Mouse (Mus musculus) left cerebral cortex, adult 11 months (tissue): ENCODE measurements around the gene Osbp.
A peak's percentile ranks its signal among the peaks of the same experiment; 100 is the strongest.
"Not testable (repeated sequence)": the region's sequence is repeated elsewhere in the genome, so short reads cannot be mapped to it uniquely, and the experiment has no call there.

Source experiments
- DNase-seq: peaks from one replicate; pipeline ENCODE4 v3.0.0; 2022; ENCODE audit warnings: low spot score

The Osbp gene

DNA sequence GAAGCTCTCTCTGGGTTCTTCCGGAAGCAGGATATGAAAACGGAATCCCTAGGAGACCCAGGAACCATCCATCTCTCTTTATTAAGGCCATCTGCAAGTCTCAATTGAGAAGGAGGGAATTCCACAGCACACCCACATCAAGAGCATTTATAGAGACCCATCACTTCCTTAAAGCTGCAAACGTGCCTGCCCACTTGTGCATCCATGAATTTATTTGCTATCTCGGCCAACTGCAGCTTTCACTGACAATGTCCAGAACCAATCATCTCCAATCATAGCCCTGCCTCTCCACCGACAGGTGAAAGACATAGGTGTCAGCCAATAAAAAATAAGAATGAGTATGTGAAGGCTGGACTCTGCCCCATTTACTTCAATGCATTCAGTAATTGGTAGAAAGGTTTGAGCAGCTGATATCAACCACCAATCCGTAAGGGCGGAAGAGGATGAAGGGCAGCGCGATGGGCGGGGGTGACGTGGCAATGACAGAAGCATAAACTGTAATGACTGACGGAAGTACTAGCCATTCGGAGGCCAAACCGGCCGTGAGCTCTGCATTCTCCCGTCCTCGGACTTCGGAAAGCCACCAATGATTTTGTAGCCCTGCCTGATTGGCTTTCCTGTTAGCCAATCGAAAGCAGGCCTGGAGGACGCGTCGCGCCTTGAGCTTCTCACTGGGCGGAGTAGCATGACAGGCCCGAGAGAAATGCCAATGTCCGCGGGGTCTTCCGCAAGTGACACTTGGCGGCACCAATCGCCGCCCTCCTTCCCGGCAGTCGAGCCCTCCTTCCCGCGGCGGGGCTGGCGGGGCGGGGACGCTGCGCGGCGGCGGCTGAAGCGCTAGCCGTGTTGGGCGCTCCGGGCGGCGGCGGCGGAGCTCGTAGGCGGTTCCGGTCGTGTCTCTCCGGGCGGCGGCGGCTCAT is at the start of gene Osbp:
Gene Osbp (plus strand): TSS at position 919 of the 920 bp plus-strand sequence.
- peak; percentile 100 for DNase-seq

DNA sequence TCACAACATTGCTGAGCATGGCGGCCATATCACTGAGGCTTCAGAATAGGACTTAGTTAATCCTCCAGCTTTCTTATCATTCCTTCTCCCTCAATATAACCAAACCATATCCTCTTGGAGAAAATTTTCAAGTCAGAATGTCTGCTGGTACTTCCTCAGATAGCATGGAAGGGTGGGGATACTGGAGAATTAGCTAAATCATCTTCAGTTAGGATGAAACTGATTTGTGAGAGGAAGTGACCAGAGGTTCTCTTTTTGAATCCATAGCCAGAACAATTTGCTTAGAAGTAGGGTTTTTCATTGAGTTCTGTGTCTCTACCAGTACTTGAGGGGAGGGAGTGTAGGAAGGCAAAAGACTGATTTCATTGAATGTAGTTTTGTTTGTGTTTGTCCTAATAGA is 43.7 kb upstream of the Osbp start:
- no peak for DNase-seq

GRCm38 (mm10) chr19:11922515-11922914 is 43.2 kb upstream of the Osbp start:
- not testable (repeated sequence) for DNase-seq

GRCm38 (mm10) chr19:11926380-11926779 is 39.4 kb upstream of the Osbp start:
- DNase-seq, result no peak

DNA sequence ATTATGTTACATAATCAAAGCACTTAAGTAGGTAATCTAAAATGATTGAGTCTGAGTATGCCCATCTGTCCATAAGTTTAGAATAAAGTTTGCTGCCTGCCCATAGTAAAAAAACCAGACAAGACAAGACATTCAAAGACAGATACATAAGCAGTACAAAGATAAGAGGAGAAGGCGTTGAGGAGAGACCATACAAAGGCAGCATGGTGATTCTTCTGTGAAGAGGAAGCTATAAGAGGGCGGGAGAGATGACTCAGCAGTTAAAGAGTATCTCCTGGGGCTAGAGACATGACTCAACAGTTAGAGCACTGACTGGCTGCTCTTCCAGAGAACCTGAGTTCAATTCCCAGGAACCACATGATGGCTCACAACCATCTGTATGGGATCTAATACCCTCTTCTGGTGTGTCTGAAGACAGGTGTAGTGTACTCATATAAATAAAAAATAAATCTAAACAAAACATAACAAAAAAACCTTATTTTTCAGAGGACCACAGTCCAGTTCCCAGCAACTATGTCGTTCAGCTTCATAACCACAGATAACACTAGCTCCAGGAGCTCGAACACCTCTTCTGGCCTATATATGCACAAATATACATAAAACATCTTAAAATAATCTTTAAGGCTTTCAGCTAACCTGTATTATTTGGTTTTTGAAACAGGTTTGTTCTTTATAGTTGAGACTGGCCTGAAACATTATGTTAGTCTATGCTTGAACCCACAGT is 37.6 kb upstream of the Osbp start:
- DNase-seq, result no peak

DNA sequence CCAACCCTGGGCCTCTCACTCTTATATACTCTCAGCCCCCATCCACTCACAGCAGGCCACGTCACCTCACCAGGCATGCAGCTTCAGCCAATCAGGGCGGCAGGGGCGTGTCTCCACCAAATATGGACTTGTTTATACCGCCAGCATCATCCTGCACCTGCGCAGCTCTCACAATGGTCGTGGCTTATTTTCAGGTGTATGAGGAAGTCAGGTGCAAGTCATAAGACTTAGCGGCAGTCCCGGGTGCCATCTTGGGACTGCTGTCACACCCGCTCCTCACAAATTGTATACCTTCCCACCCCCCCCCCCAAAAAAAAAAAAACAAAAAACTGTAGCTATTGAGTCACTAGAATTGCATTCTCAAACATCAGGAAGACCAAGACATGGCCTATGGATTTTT is 19.3 kb upstream of the Osbp start:
- DNase-seq, result not testable (repeated sequence)

DNA sequence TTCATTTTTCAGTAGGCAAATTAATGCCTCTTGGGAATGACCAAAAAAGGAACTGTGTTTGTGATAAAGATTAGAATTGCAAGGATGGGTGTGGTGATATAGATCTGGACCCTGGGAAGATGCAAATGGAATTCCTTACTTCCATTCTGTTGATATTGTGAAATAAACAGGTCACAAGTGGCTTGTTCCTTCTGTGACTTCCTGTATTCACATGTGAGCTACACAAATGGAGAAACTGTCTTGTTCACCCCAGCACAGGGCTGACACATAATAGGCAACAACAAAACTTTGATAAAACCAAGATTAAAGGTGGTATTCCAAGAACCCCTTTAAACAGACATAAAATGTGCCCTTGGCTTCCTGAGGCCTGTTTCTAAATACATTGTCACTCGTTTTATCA is 15.9 kb upstream of the Osbp start:
- no peak for DNase-seq

DNA sequence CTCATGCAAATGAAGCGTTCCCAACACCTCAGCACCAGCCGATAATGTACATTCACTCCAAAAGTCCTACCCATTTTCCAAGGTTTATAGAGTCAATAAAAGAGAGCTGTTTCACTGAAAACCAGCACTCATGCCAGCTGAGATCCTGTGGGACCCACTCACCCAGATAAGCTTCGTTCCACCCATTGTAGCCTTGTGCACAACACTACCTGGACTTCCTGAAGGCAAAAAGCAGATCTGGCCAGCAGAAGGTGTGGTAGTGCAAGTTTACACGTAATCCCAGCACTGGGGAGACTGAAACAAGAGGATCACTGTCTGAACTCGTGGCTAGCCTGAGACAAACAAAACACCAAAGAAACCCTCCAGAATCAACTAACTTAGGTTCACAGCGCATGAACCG is 15.0 kb upstream of the Osbp start:
- no peak for DNase-seq

GRCm38 (mm10) chr19:11954206-11954605 is 11.5 kb upstream of the Osbp start:
- DNase-seq, result no peak

DNA sequence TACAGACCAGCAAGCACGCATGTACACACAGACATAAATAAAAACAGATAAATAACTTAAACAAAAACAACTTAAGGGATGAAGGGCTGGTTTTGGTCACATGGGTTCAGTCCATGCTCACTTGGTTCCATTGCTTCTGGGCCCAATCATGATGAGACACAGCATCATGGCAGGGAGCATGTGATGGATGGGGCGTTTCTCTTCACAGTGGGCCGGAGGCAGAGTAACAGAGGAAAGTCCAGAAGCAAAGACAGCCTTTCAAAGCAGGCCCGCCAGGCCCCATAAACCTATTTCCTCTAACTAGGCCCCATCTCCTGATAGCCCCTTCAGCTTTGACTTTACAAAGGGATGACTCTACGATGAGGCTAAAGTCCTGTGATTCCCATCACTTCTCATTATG is 9.1 kb upstream of the Osbp start:
- DNase-seq, result no peak

DNA sequence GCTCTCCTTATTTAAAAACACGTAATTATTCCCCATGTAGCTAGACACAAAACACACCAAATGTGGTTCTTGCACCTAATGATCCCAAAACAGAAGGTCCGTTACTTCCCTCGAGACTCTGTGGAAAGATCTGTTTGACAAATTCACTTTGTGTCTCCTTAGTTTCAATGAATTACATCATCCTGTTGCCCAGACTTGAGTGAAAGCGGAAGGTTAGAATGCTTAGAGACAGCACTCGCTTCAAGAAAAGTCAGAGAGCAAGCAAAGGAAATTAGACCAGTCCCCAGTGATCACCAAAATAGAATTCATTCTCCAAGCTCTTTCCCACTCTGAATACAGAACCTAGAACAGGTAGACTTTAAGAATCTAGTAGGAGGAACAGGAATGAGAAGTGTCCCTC is 8.3 kb upstream of the Osbp start:
- no peak for DNase-seq

GRCm38 (mm10) chr19:11957846-11958245 is 7.9 kb upstream of the Osbp start:
- DNase-seq, result no peak

DNA sequence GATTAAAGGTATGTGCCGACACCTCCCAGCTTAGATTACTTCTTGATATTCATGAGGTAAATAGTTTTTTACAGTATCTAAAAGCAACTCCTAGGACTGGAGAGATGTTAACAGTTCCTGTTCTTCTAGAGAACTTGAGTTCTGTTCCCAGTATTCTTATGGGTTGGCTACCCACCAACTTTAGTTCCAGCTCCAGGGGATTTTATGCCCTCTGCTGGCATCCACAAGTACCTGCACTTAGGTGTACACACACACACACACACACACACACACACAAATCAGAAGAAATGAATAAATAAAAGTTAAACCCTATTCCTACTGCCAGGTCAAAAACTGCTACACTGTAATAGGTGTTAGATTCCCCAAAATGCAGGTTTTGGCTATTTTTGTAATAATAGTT is 1.5 kb upstream of the Osbp start:
- no peak for DNase-seq

DNA sequence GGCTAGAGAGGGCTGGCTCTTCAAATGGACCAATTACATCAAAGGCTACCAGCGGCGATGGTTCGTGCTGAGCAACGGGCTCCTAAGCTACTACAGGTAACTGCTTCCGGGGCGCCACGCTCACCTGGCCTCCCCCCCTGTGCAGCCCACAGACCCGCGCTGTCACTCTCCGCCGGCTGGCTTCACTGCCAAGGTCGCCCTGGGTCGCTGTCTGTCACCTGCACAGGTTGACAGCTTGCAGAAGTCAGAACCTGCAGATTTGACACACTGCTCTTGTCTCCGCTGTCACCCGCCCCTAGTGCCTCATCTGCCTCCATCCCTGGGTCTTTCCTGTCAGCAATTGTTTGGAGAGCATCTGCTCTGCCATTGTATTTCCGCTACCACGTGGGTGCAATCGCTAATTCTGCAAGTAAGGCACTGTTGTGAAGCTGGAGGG is 478 bp downstream of the Osbp start:
- peak; percentile 37 for DNase-seq

- no peak for DNase-seq
These were observed 3.7 kb downstream of the Osbp start for GRCm38 (mm10) chr19:11969155-11970050.

DNA sequence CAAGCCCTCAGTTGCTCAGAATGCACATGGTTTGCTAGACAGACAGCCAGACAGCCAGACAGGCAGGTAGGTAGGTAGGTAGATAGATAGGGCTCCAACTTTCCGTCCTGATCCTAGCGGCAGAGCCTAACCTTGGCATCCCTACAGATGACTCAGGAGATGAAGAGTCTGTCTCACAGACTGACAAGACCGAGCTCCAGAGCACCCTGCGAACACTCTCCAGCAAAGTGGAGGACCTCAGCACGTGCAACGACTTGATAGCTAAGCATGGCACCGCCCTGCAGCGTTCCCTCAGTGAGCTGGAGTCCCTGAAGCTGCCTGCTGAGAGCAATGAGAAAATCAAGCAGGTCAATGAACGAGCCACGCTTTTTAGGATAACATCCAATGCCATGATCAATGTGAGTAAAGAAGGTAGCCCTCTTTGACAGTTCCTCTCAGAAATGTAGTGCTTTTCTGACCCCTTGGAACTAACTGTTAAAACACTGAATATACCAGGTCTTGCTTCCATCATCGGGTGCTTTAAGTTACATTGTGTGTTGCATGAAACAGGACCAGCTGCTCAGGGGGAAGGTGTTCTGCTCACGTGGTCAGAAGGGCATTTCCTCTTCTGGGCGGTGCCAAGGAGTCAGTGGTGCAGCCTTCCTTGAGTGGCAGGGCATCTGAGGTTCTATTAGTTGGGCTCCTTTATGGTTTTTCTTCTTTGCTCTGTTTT is 7.9 kb downstream of the Osbp start:
- no peak for DNase-seq

DNA sequence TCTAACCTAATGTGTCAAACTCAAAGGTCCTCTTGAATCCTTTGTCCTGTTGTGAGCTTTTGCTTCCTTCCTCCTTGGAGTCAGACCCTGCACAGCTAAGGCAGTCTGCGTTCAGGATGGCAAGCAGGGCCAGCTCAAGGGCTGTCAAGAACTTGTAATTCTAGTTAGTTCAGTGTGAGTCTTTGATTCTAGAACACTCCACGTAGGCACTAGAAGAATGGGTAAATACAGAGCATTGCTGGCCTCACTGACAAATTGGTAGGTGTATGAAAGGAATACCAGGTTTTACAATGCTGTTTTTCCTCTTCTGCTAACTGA is 8.4 kb downstream of the Osbp start:
- DNase-seq, result no peak

DNA sequence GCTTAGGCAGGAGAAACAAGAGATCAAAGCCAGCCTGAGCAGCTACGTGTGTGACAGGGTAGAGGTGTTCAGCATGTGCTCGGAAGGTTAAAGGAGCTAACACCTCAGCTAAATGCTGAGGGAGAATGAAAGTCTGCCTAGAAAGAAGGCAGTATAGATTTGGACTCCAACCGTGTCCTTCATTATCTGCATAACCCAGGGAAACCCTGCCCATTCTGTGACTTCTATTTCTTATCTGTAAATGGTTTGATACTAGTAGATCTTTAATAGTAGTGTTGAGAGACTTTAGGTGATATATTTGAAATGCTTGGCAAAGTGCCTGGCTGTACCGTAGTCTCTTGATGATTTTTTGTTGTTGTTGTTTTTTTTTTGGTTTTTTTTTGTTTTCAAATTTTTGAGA is 9.9 kb downstream of the Osbp start:
- DNase-seq, result no peak

DNA sequence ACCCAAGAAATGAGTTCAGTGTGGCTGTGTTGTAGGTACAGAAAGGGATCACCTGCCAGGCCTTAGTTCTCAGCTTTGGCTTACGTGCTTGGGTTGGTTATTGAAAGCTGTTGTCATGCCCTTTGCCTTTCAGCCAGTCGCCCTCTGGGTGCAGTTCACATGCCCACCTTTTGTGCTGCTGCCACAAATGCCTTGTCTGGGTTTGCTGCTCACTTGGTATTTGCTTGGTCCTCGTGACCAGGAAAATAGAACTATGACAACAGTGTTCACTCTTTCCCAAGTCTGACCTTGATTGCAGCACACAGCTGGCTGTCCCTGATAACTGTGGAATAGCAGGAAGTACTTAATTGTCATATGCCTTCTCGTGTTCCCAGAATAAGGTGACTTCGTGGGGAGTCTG is 11.6 kb downstream of the Osbp start:
- DNase-seq, result no peak

- no peak for DNase-seq
These were observed 14.7 kb downstream of the Osbp start for GRCm38 (mm10) chr19:11980471-11980870.

GRCm38 (mm10) chr19:11984614-11985013 is 18.9 kb downstream of the Osbp start:
- not testable (repeated sequence) for DNase-seq

GRCm38 (mm10) chr19:11987841-11988240 is 22.1 kb downstream of the Osbp start:
- DNase-seq, result no peak
